Mouse (Mus musculus): Measurements from ENCODE around the gene Eddm3b. TPM values are rescaled to one million over a fixed set of nuclear protein-coding genes. Genes with fewer than 3 reads are reported as not detected.
A peak's percentile ranks its signal among the peaks of the same experiment; 100 is the strongest.

The Eddm3b gene
- polyA plus RNA-seq (2015; fragmentation: Nextera tagmentation; extraction: Ambion mirVana): not detected in 2 replicates

GRCm38 (mm10) chr14:51113916-51114560 is at the start of gene Eddm3b:
Gene Eddm3b, plus strand, starts transcription at chr14:51114426.
- ATAC-seq (ENCODE audit: extremely low read depth, insufficient number of reproducible peaks, low FRiP score, low TSS enrichment): no peak
- Histone ChIP-seq H3K9ac (no peak within 1 kb of the TSS), H3K27ac (replicated peaks) (no peak within 1 kb of the TSS), H3K27me3 (replicated peaks) (no peaks in the 10 kb centered on the region), H3K4me1 (peaks cover 13% of the 10 kb centered on the region), H3K4me2 (peak within 1 kb of the TSS; percentile 18; the same call in 1 of the 2 replicates), H3K4me3 (no peak within 1 kb of the TSS), H3K36me3 (no peaks in the 10 kb centered on the region), H3K9me3 (no peaks in the 10 kb centered on the region)
- WGBS: 52% methylated on average over 12 of the region's 12 CpGs

GRCm38 (mm10) chr14:51068956-51069355 is 45.3 kb upstream of the Eddm3b start:
- WGBS: 80% methylated on average over 5 of the region's 5 CpGs
- Histone ChIP-seq H3K36me3 (no peaks in the 10 kb centered on the region), H3K4me3 (no peak overlapping the region), H3K4me2 (no peak overlapping the region), H3K9ac (no peak overlapping the region), H3K4me1 (0 out of 2 replicates have a peak, but pooled peaks cover 4% of the 10 kb centered on the region), H3K27me3 (replicated peaks) (peaks cover 10% of the 10 kb centered on the region), H3K27ac (replicated peaks) (no peak overlapping the region), H3K9me3 (no peaks in the 10 kb centered on the region)
- ATAC-seq (ENCODE audit: extremely low read depth, insufficient number of reproducible peaks, low FRiP score, low TSS enrichment): no peak

- no peaks in the 10 kb centered on the region for H3K9me3 ChIP-seq
- H3K27me3 ChIP-seq (replicated peaks): peaks cover 10% of the 10 kb centered on the region
- H3K36me3 ChIP-seq: no peaks in the 10 kb centered on the region
- no peak for ATAC-seq (ENCODE audit: extremely low read depth, insufficient number of reproducible peaks, low FRiP score, low TSS enrichment)
- H3K4me1 ChIP-seq: 0 out of 2 replicates have a peak, but pooled peaks cover 4% of the 10 kb centered on the region
- H3K4me2 ChIP-seq: no peak overlapping the region
- no peak overlapping the region for H3K4me3 ChIP-seq
- WGBS: 86% methylated on average over 2 of the region's 2 CpGs
- no peak overlapping the region for H3K27ac ChIP-seq (replicated peaks)
- H3K9ac ChIP-seq: no peak overlapping the region
These were observed 44.6 kb upstream of the Eddm3b start for GRCm38 (mm10) chr14:51069617-51070016.

GRCm38 (mm10) chr14:51074335-51074734 is 39.9 kb upstream of the Eddm3b start, which contains the start of gene Olfr750:
Gene Olfr750, minus strand, starts transcription at chr14:51074435.
- Histone ChIP-seq H3K9me3 (no peaks in the 10 kb centered on the region), H3K27me3 (replicated peaks) (peaks cover 22% of the 10 kb centered on the region), H3K27ac (replicated peaks) (no peak within 1 kb of the TSS), H3K9ac (no peak within 1 kb of the TSS), H3K36me3 (no peaks in the 10 kb centered on the region), H3K4me2 (no peak within 1 kb of the TSS), H3K4me3 (no peak within 1 kb of the TSS), H3K4me1 (no peaks in the 10 kb centered on the region)
- 73% methylated on average over 3 of the region's 3 CpGs for WGBS
- ATAC-seq (ENCODE audit: extremely low read depth, insufficient number of reproducible peaks, low FRiP score, low TSS enrichment): no peak

- no peak overlapping the region for H3K27ac ChIP-seq (replicated peaks)
- no peak overlapping the region for H3K4me3 ChIP-seq
- no peaks in the 10 kb centered on the region for H3K9me3 ChIP-seq
- no peaks in the 10 kb centered on the region for H3K36me3 ChIP-seq
- H3K9ac ChIP-seq: no peak overlapping the region
- H3K4me2 ChIP-seq: no peak overlapping the region
- ATAC-seq (ENCODE audit: extremely low read depth, insufficient number of reproducible peaks, low FRiP score, low TSS enrichment): no peak
- H3K27me3 ChIP-seq (replicated peaks): peaks cover 27% of the 10 kb centered on the region; the same call in 1 of the 2 replicates
- H3K4me1 ChIP-seq: peaks cover 8% of the 10 kb centered on the region; the same call in 1 of the 2 replicates
- 70% methylated on average over 1 of the region's 1 CpGs for WGBS
These were observed 35.0 kb upstream of the Eddm3b start for GRCm38 (mm10) chr14:51079180-51079579.

GRCm38 (mm10) chr14:51081035-51081434 is 33.2 kb upstream of the Eddm3b start:
- ATAC-seq (ENCODE audit: extremely low read depth, insufficient number of reproducible peaks, low FRiP score, low TSS enrichment): no peak

GRCm38 (mm10) chr14:51082599-51083581 is 31.3 kb upstream of the Eddm3b start:
- H3K4me2 ChIP-seq: peak overlapping the region; percentile 72
- no peaks in the 10 kb centered on the region for H3K36me3 ChIP-seq
- peak; percentile 37; the same call in 1 of the 2 replicates for ATAC-seq (ENCODE audit: extremely low read depth, insufficient number of reproducible peaks, low FRiP score, low TSS enrichment)
- peak overlapping the region; percentile 80 for H3K9ac ChIP-seq
- H3K4me1 ChIP-seq: peaks cover 11% of the 10 kb centered on the region; the same call in 1 of the 2 replicates
- H3K9me3 ChIP-seq: no peaks in the 10 kb centered on the region
- WGBS: 3% methylated on average over 40 of the region's 40 CpGs
- H3K27me3 ChIP-seq (replicated peaks): peaks cover 30% of the 10 kb centered on the region; the same call in 1 of the 2 replicates
- peak overlapping the region; percentile 60 for H3K4me3 ChIP-seq
- H3K27ac ChIP-seq (replicated peaks): no peak overlapping the region

More at GRCm38 (mm10) chr14:51081035-51081434, 33.2 kb upstream of the Eddm3b start:
- Histone ChIP-seq H3K4me1 (peaks cover 8% of the 10 kb centered on the region; the same call in 1 of the 2 replicates), H3K27me3 (replicated peaks) (peaks cover 30% of the 10 kb centered on the region; the same call in 1 of the 2 replicates), H3K27ac (replicated peaks) (no peak overlapping the region), H3K4me3 (no peak overlapping the region), H3K4me2 (no peak overlapping the region), H3K36me3 (no peaks in the 10 kb centered on the region), H3K9me3 (no peaks in the 10 kb centered on the region), H3K9ac (no peak overlapping the region)
- 74% methylated on average over 2 of the region's 2 CpGs for WGBS

- peaks cover 28% of the 10 kb centered on the region; the same call in 1 of the 2 replicates for H3K27me3 ChIP-seq (replicated peaks)
- H3K4me1 ChIP-seq: peaks cover 11% of the 10 kb centered on the region; the same call in 1 of the 2 replicates
- peak overlapping the region; percentile 72 for H3K4me2 ChIP-seq
- no peaks in the 10 kb centered on the region for H3K36me3 ChIP-seq
- no peak overlapping the region for H3K27ac ChIP-seq (replicated peaks)
- H3K4me3 ChIP-seq: peak overlapping the region; percentile 60
- ATAC-seq (ENCODE audit: extremely low read depth, insufficient number of reproducible peaks, low FRiP score, low TSS enrichment): no peak
- no peaks in the 10 kb centered on the region for H3K9me3 ChIP-seq
- peak overlapping the region; percentile 80; the same call in 1 of the 2 replicates for H3K9ac ChIP-seq
- WGBS: 18% methylated on average over 7 of the region's 7 CpGs
These were observed 30.4 kb upstream of the Eddm3b start for GRCm38 (mm10) chr14:51083805-51084204.

GRCm38 (mm10) chr14:51085086-51085485 is 29.1 kb upstream of the Eddm3b start:
- Histone ChIP-seq H3K27me3 (replicated peaks) (peaks cover 19% of the 10 kb centered on the region; the same call in 1 of the 2 replicates), H3K4me2 (no peak overlapping the region)
- no peak for ATAC-seq (ENCODE audit: extremely low read depth, insufficient number of reproducible peaks, low FRiP score, low TSS enrichment)

GRCm38 (mm10) chr14:51085911-51086310 is 28.3 kb upstream of the Eddm3b start:
- no peaks in the 10 kb centered on the region for H3K36me3 ChIP-seq
- no peaks in the 10 kb centered on the region for H3K9me3 ChIP-seq
- no peak overlapping the region for H3K4me2 ChIP-seq
- no peak overlapping the region for H3K9ac ChIP-seq
- no peak for ATAC-seq (ENCODE audit: extremely low read depth, insufficient number of reproducible peaks, low FRiP score, low TSS enrichment)
- H3K4me3 ChIP-seq: no peak overlapping the region
- no peak overlapping the region for H3K27ac ChIP-seq (replicated peaks)
- WGBS: 78% methylated on average over 4 of the region's 4 CpGs
- H3K27me3 ChIP-seq (replicated peaks): peaks cover 13% of the 10 kb centered on the region; the same call in 1 of the 2 replicates
- peaks cover 11% of the 10 kb centered on the region; the same call in 1 of the 2 replicates for H3K4me1 ChIP-seq

More at GRCm38 (mm10) chr14:51085086-51085485, 29.1 kb upstream of the Eddm3b start:
- Histone ChIP-seq H3K9me3 (no peaks in the 10 kb centered on the region), H3K36me3 (no peaks in the 10 kb centered on the region), H3K27ac (replicated peaks) (no peak overlapping the region), H3K4me3 (no peak overlapping the region), H3K9ac (no peak overlapping the region), H3K4me1 (peaks cover 11% of the 10 kb centered on the region; the same call in 1 of the 2 replicates)
- WGBS: 81% methylated on average over 2 of the region's 2 CpGs

- WGBS: 9% methylated on average over 9 of the region's 9 CpGs
- Histone ChIP-seq H3K4me2 (peak overlapping the region; percentile 80), H3K4me3 (peak overlapping the region; percentile 79), H3K36me3 (no peaks in the 10 kb centered on the region), H3K27me3 (replicated peaks) (peaks cover 10% of the 10 kb centered on the region; the same call in 1 of the 2 replicates), H3K27ac (replicated peaks) (peak overlapping the region; percentile 93), H3K9ac (peak overlapping the region; percentile 89), H3K4me1 (peaks cover 20% of the 10 kb centered on the region), H3K9me3 (no peaks in the 10 kb centered on the region)
- ATAC-seq (ENCODE audit: extremely low read depth, insufficient number of reproducible peaks, low FRiP score, low TSS enrichment): no peak
These were observed 26.5 kb upstream of the Eddm3b start for GRCm38 (mm10) chr14:51087762-51088161.
